Mouse (Mus musculus): ENCODE measurements around the gene Mptx2. TPM values are rescaled to one million over a fixed set of nuclear protein-coding genes. Genes with fewer than 3 reads are reported as not detected.

Mptx2 gene
- not detected in 2 replicates for polyA plus RNA-seq (2014; fragmentation: Nextera tagmentation; extraction: Ambion mirVana)

DNA sequence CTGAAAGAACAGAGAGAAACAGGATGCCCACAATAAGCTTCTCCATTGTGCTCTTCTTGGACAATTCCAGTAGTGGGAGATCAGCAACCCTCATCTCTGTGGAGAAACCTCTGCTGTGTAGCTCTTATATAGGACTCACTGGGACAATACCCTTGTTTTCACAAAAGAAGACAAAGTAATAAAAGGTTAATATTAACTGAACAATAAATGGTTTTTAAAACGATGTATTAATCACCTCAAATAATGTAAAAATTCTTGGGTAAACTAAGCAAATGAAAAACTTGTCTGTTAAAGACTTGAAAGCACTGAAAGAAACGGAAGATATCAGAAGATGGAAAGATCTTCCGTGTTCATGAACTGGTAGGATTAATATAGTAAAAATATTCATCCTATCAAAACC, at the start of gene Mptx2:
TSS of gene Mptx2 (minus strand) at position 101 of the 400 bp plus-strand sequence.
- Histone ChIP-seq H3K27me3 (ENCODE audit: control insufficient read depth, insufficient read depth, low read length) (no peaks in the 10 kb centered on the region), H3K4me3 (replicated peaks; ENCODE audit: low read length) (no peak within 1 kb of the TSS), H3K36me3 (replicated peaks; ENCODE audit: control insufficient read depth, insufficient read depth) (no peaks in the 10 kb centered on the region), H3K9ac (no peak within 1 kb of the TSS), H3K9me3 (ENCODE audit: control insufficient read depth, low read length) (no peaks in the 10 kb centered on the region), H3K27ac (no peak within 1 kb of the TSS), H3K4me1 (replicated peaks; ENCODE audit: control insufficient read depth, insufficient read depth, low read length) (no peaks in the 10 kb centered on the region), H3K4me2 (replicated peaks) (no peak within 1 kb of the TSS)
- no peak for ATAC-seq (ENCODE audit: low FRiP score)
- 87% methylated on average over 3 of the region's 3 CpGs for WGBS
- DNase-seq (ENCODE audit: low spot score), result no peak

DNA sequence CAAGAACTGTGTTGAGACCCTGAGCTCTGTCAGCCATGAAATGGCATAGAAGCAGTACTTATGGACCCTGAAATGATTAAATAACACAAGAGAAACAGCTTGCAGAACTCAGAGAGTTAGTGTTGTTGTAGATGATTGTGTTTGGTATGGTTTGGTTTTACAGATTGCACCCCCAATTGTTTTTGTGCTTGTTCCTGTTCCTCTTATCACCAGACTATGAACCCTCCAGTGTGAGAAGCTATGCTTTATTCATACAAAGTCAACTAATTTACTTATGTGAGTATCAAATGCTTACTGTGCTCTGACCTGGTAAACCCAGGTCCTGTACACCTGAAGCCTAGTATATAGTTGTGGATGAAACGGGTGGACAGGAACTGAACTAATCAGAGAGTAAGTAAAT, 49.0 kb upstream of the Mptx2 start:
- H3K4me1 ChIP-seq (replicated peaks; ENCODE audit: control insufficient read depth, insufficient read depth, low read length), result no peaks in the 10 kb centered on the region; the same call in 1 of the 2 replicates
- H3K4me2 ChIP-seq (replicated peaks), result no peak overlapping the region
- H3K36me3 ChIP-seq (replicated peaks; ENCODE audit: control insufficient read depth, insufficient read depth), result no peaks in the 10 kb centered on the region
- no peak overlapping the region for H3K4me3 ChIP-seq (replicated peaks; ENCODE audit: low read length)
- no peaks in the 10 kb centered on the region for H3K27me3 ChIP-seq (ENCODE audit: control insufficient read depth, insufficient read depth, low read length)
- no peak overlapping the region for H3K27ac ChIP-seq
- no peak for DNase-seq (ENCODE audit: low spot score)
- no peak for ATAC-seq (ENCODE audit: low FRiP score)
- no peak overlapping the region for H3K9ac ChIP-seq
- H3K9me3 ChIP-seq (ENCODE audit: control insufficient read depth, low read length), result no peaks in the 10 kb centered on the region
- WGBS, result 73% methylated on average over 1 of the region's 1 CpGs

DNA sequence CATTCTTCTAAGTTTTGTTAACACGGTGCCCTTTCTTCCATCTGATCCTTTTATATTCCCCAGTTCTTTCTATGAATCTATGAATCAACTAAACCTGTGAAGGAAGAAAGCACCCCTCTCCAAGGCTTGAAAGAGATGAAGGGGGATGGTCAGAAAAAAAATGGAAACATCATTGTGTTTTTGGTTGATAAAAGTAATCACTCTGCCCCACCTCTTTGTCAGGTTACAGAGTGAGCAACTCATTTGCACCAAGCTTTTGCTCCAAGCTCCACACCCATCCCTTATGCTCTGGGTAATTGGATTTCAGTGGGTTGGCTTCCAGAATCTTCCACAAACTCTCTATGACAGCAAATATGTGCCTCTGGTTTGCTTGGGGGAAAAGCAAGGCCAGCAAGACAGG, 47.8 kb upstream of the Mptx2 start:
- H3K9ac ChIP-seq, result no peak overlapping the region
- no peaks in the 10 kb centered on the region; the same call in 1 of the 2 replicates for H3K4me1 ChIP-seq (replicated peaks; ENCODE audit: control insufficient read depth, insufficient read depth, low read length)
- H3K4me2 ChIP-seq (replicated peaks), result no peak overlapping the region
- H3K27me3 ChIP-seq (ENCODE audit: control insufficient read depth, insufficient read depth, low read length), result no peaks in the 10 kb centered on the region
- DNase-seq (ENCODE audit: low spot score) (no peak), ATAC-seq (ENCODE audit: low FRiP score) (no peak)
- H3K9me3 ChIP-seq (ENCODE audit: control insufficient read depth, low read length), result no peaks in the 10 kb centered on the region
- no peak overlapping the region for H3K27ac ChIP-seq
- WGBS, result 91% methylated on average over 1 of the region's 1 CpGs
- H3K36me3 ChIP-seq (replicated peaks; ENCODE audit: control insufficient read depth, insufficient read depth), result no peaks in the 10 kb centered on the region
- no peak overlapping the region for H3K4me3 ChIP-seq (replicated peaks; ENCODE audit: low read length)

DNA sequence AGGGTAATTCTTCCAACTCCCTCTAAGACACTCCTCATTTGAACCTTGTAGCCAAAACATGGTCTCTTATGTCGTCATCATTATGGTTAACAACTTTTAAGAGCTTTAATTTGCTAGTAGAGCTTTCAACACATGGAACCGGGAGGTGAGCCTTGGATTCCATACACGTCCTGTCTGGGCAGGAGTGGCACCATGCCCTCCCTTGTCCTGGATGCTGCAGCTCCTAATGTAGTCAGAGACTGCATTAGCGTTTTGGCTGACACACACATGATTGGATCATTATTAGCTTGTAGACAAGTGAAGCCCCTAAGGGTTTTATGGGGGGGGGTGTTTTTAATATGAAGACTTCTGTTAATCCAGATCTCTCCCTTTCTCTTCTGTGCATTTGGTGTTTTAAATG, 47.4 kb upstream of the Mptx2 start:
- H3K9ac ChIP-seq, result no peak overlapping the region
- no peaks in the 10 kb centered on the region for H3K9me3 ChIP-seq (ENCODE audit: control insufficient read depth, low read length)
- no peaks in the 10 kb centered on the region; the same call in 1 of the 2 replicates for H3K4me1 ChIP-seq (replicated peaks; ENCODE audit: control insufficient read depth, insufficient read depth, low read length)
- H3K27me3 ChIP-seq (ENCODE audit: control insufficient read depth, insufficient read depth, low read length), result no peaks in the 10 kb centered on the region
- no peak overlapping the region for H3K4me3 ChIP-seq (replicated peaks; ENCODE audit: low read length)
- H3K27ac ChIP-seq, result no peak overlapping the region
- WGBS, result 62% methylated on average over 4 of the region's 4 CpGs
- H3K36me3 ChIP-seq (replicated peaks; ENCODE audit: control insufficient read depth, insufficient read depth), result no peaks in the 10 kb centered on the region
- no peak overlapping the region for H3K4me2 ChIP-seq (replicated peaks)
- DNase-seq (ENCODE audit: low spot score), result no peak
- ATAC-seq (ENCODE audit: low FRiP score), result no peak

DNA sequence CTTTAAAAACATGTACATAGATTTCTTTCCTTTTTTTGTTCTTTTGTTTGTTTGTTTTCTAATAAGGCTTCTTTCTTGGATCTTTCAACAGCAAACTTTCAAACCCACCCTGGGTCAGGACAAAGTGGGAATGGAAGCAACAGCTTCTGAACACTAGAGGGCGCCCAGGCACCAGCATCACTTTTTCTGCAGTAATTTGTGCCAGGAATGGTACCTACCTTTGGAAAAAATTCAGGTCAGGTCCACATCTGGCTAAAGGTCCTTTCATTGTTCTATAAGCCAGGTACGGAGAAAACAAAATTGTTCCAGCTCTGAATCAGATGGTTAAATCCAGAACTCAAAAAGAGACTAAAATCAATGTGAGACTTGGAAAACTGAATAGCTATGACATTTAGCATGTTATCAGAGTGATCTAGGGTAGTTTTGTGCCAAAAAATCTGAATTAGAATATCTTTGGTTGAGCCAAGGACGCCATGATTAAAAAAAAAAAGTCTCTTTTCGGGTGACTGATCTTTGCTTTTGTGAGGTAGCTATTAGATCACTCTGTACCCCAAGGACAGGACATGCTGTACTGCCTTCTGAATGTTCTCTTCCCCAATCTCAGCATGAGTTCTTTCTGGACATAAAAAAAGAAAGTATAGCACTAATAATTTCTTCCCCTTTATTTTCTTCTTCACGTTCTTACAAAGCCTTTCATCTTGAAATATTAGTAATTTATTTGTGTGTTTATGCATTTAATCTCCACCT, 46.4 kb upstream of the Mptx2 start:
- no peak overlapping the region for H3K4me3 ChIP-seq (replicated peaks; ENCODE audit: low read length)
- 31% methylated on average over 5 of the region's 5 CpGs for WGBS

DNA sequence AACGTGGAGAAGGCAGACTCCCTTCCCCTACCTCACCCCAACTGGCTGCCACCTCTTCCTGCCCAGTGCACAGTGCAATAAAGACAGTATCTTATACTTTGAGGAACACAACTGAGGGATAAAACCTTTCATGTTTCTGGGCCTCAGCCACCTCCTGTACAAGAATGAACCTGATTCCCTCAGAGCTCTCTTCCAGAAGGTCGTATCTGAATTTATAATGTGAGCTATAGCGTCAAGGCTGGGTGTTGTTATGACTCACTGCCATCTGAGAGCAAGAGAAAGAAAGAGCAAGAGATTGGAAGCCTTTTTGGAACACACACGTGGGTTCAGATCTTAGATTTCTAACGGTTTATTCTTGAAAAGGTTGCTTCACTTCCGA, 44.7 kb upstream of the Mptx2 start:
- 73% methylated on average over 6 of the region's 6 CpGs for WGBS
- no peaks in the 10 kb centered on the region for H3K36me3 ChIP-seq (replicated peaks; ENCODE audit: control insufficient read depth, insufficient read depth)
- ATAC-seq (ENCODE audit: low FRiP score), result peak; percentile 43; the same call in 1 of the 2 replicates
- H3K9ac ChIP-seq, result no peak overlapping the region
- no peak for DNase-seq (ENCODE audit: low spot score)
- H3K4me2 ChIP-seq (replicated peaks), result no peak overlapping the region
- H3K27me3 ChIP-seq (ENCODE audit: control insufficient read depth, insufficient read depth, low read length), result no peaks in the 10 kb centered on the region
- H3K9me3 ChIP-seq (ENCODE audit: control insufficient read depth, low read length), result no peaks in the 10 kb centered on the region
- no peak overlapping the region for H3K27ac ChIP-seq
- no peak overlapping the region for H3K4me3 ChIP-seq (replicated peaks; ENCODE audit: low read length)
- H3K4me1 ChIP-seq (replicated peaks; ENCODE audit: control insufficient read depth, insufficient read depth, low read length), result no peaks in the 10 kb centered on the region

More for the DNA sequence above, 46.4 kb upstream of the Mptx2 start:
- no peaks in the 10 kb centered on the region for H3K27me3 ChIP-seq (ENCODE audit: control insufficient read depth, insufficient read depth, low read length)
- no peaks in the 10 kb centered on the region for H3K9me3 ChIP-seq (ENCODE audit: control insufficient read depth, low read length)
- H3K4me1 ChIP-seq (replicated peaks; ENCODE audit: control insufficient read depth, insufficient read depth, low read length), result no peaks in the 10 kb centered on the region; the same call in 1 of the 2 replicates
- DNase-seq (ENCODE audit: low spot score) (peak; percentile 63), ATAC-seq (ENCODE audit: low FRiP score) (no peak)
- H3K9ac ChIP-seq, result no peak overlapping the region
- no peak overlapping the region for H3K27ac ChIP-seq
- no peaks in the 10 kb centered on the region for H3K36me3 ChIP-seq (replicated peaks; ENCODE audit: control insufficient read depth, insufficient read depth)
- H3K4me2 ChIP-seq (replicated peaks), result no peak overlapping the region

DNA sequence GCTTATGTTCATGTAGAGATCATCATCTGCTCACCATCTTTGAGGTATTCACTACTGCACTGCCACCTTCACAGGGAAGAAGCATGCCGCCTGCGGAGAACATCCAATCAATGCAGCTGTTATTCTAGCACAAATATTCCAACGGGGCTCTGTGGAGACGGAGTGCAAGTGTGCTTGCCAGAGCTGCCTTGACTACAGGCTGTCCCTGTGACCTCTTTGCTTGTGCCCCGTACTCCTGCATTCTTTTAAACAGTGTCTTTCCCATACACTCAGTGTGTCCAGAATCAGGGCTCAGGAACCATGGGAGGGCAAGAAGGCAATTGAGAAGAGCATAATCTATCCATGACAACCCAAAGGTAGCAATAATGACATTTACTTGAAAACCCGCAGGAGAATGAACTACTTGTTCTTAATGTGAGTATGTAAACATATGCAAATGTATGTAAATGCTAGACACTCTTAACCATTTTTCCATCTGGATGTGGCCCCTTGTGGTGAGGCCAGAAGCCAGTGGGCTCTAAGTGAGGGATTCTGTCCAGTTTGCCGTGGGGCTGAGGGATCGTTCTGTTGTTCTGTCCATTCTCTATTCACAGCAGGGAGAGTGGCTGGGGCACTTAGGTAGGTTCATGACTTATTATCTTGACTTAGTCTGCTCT, 44.1 kb upstream of the Mptx2 start:
- no peak overlapping the region for H3K9ac ChIP-seq
- H3K27ac ChIP-seq, result no peak overlapping the region
- no peak overlapping the region for H3K4me2 ChIP-seq (replicated peaks)
- no peaks in the 10 kb centered on the region for H3K27me3 ChIP-seq (ENCODE audit: control insufficient read depth, insufficient read depth, low read length)
- DNase-seq (ENCODE audit: low spot score) (no peak), ATAC-seq (ENCODE audit: low FRiP score) (peak; percentile 76)
- WGBS, result 43% methylated on average over 8 of the region's 8 CpGs
- no peaks in the 10 kb centered on the region for H3K4me1 ChIP-seq (replicated peaks; ENCODE audit: control insufficient read depth, insufficient read depth, low read length)
- no peaks in the 10 kb centered on the region for H3K36me3 ChIP-seq (replicated peaks; ENCODE audit: control insufficient read depth, insufficient read depth)
- no peaks in the 10 kb centered on the region for H3K9me3 ChIP-seq (ENCODE audit: control insufficient read depth, low read length)
- H3K4me3 ChIP-seq (replicated peaks; ENCODE audit: low read length), result no peak overlapping the region

DNA sequence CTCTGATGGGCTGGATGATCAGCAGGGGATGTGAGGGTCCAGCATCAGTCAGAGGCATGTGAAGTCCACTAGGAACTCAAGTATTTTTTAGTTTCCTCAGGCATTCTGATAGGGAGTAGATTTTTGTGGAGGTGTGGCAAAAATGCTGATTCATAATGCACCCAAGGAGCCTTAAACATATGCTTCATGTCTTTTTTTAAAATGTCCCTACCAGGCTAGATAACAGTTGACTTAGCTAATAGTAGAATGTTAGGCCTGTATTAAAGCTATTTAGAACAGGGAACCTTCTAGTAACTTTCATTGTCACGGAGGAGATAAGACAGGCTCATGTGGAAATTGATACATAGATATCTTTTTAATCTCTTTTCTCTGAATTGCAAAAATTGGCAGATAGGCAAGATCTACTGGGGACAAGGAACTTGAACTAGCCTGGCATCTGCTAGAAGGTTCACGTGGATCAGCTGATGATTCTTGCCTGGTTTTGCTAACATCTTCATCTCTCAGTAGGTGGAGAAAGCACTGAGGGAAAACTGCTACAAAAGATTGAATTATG, 40.4 kb upstream of the Mptx2 start:
- Histone ChIP-seq H3K27ac (no peak overlapping the region), H3K4me3 (replicated peaks; ENCODE audit: low read length) (no peak overlapping the region), H3K27me3 (ENCODE audit: control insufficient read depth, insufficient read depth, low read length) (no peaks in the 10 kb centered on the region), H3K9me3 (ENCODE audit: control insufficient read depth, low read length) (no peaks in the 10 kb centered on the region), H3K4me2 (replicated peaks) (no peak overlapping the region), H3K9ac (no peak overlapping the region), H3K36me3 (replicated peaks; ENCODE audit: control insufficient read depth, insufficient read depth) (no peaks in the 10 kb centered on the region), H3K4me1 (replicated peaks; ENCODE audit: control insufficient read depth, insufficient read depth, low read length) (no peaks in the 10 kb centered on the region)
- DNase-seq (ENCODE audit: low spot score), result no peak
- ATAC-seq (ENCODE audit: low FRiP score), result no peak
- WGBS, result 84% methylated on average over 2 of the region's 2 CpGs

DNA sequence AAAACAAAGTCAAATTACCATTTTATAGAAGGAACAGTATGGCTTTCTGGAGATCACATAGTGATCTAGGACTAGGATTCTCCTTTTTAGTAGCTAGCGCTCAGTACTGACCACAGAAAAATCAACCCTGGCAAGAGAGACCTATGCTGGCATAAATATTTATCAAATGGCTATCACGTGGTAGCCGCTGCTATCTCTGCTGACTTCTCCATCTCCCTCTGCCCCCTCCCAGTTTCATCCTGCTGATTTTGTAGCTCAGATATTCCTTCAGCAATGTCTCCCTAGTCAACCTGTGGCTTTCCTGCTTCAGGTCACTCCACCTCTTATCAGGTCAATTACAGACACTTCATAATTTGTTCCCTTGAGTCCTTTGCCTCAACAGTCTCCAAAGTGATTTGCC, 38.1 kb upstream of the Mptx2 start:
- no peaks in the 10 kb centered on the region for H3K36me3 ChIP-seq (replicated peaks; ENCODE audit: control insufficient read depth, insufficient read depth)
- no peak overlapping the region for H3K27ac ChIP-seq
- H3K4me1 ChIP-seq (replicated peaks; ENCODE audit: control insufficient read depth, insufficient read depth, low read length), result no peaks in the 10 kb centered on the region
- DNase-seq (ENCODE audit: low spot score) (no peak), ATAC-seq (ENCODE audit: low FRiP score) (no peak)
- no peaks in the 10 kb centered on the region for H3K9me3 ChIP-seq (ENCODE audit: control insufficient read depth, low read length)
- no peak overlapping the region for H3K9ac ChIP-seq
- H3K27me3 ChIP-seq (ENCODE audit: control insufficient read depth, insufficient read depth, low read length), result no peaks in the 10 kb centered on the region
- no peak overlapping the region for H3K4me2 ChIP-seq (replicated peaks)
- H3K4me3 ChIP-seq (replicated peaks; ENCODE audit: low read length), result no peak overlapping the region
- WGBS, result 81% methylated on average over 3 of the region's 3 CpGs

All from hindbrain, embryonic 14.5 days (tissue).